Mouse (Mus musculus) gastrocnemius, adult 8-10 months (tissue): Measurements from ENCODE around the gene Gm17509. TPM values are rescaled to one million over a fixed set of nuclear protein-coding genes. Genes with fewer than 3 reads are reported as not detected.
A peak's percentile ranks its signal among the peaks of the same experiment; 100 is the strongest.
"Not testable (repeated sequence)": the region's sequence is repeated elsewhere in the genome, so short reads cannot be mapped to it uniquely, and the experiment has no call there.

Experiments
- DNase-seq, 2 experiments: peaks; one replicate each; pipeline ENCODE4 v3.0.0; 2022; ENCODE audit warnings: low spot score in 2 of 2
- total RNA-seq, 4 experiments: library from RNA; stranded (reverse); gene quantifications; 2 replicates each; pipeline ENCODE4 v1.2.4; 2022

Gene Gm17509
- total RNA-seq, 4 experiments from 2014 or later = not detected

DNA sequence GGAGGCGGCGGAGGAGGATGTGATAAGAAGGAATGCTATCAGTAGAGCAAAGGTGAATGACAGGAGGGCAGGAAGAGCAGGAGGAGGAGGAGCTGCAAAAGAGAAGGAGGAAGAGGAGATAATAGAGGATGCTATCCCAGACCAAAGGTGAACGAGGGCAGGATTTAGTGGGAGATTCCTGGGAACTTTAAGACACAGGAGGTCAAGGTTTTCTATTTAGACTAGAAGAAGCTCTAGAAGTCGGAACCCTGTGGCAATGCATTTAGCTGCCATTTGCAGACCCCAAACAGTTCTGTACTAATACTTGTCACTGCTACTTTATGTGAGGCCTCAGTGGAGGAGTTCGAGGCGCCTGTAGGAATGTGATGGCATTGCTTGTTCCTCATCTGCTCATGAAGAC is 12.6 kb downstream of the Gm17509 start, which contains the start of gene Emb:
TSS of gene Emb (plus strand) at position 301 of the 400 bp plus-strand sequence.
- DNase-seq = no peak

DNA sequence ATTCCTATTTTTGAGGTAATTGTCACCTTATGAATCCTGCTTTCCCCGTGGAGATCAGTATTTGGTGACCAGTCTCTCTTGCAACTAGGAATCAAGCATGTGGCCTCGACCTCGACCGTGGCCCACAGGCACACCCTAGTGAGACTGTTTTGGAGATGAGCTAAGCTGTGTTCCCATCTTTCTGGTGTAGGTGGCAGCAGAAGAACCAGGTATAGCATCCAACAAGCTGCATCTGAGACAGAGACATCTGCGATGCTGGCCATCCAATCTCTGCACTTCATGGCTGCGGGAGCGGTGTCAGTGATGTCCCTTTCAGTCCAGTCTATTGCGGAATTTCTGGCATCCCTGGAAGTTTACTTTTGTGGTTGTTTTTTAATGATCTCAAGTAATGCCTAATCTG is 14.8 kb downstream of the Gm17509 start:
- no peak for DNase-seq

DNA sequence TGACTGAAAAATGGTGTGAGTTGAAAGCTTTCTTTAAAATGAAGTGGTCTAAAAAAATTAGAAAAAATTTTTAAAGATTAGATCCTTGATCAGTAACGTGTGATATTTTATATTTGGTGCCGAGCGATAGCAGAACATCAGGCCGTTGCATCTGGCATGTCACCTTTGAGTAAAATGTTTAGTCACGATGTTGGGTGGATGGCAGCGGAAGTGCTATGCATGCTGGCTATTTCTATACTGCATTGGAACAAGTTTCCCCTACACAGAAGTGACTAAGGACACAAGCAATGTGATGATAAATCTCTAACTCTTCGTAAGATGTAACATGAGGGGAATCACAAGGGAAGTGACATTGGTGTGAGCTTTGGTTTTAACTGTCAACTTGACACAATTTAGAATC is 16.2 kb downstream of the Gm17509 start:
- no peak for DNase-seq

DNA sequence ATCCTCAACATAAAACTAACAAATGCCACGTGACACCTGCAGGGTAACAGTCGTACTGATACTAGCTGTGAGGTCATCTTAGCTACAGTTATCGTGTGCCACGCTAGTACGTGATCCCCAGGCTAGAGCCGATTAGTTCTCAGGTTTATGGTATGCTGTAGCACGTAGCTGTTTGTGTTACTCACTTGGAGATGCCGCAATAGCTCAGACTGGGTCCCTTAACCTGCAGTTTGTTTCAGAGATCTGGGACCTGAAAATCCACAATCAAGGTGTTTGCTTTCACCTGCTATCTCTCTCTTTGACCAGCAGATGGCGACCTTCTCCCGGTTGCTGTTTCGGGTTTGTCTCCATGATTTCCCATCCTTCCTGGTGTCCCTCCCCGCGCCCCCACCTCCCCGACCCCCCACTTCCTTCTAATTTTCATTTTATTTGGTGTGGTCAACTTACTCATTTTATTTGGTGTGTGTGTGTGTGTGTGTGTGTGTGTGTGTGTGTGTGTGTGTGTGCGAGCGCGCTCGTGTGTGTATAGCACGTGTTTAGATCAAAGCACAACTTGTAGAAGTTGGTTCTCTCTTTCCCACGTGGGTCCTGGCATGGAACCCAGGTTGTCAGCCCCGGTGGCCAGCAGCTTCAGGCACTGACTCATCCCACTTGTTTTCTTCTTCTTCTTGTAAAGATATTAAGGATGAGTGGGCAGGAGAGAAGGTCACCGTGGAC is 18.0 kb downstream of the Gm17509 start:
- DNase-seq = no peak

DNA sequence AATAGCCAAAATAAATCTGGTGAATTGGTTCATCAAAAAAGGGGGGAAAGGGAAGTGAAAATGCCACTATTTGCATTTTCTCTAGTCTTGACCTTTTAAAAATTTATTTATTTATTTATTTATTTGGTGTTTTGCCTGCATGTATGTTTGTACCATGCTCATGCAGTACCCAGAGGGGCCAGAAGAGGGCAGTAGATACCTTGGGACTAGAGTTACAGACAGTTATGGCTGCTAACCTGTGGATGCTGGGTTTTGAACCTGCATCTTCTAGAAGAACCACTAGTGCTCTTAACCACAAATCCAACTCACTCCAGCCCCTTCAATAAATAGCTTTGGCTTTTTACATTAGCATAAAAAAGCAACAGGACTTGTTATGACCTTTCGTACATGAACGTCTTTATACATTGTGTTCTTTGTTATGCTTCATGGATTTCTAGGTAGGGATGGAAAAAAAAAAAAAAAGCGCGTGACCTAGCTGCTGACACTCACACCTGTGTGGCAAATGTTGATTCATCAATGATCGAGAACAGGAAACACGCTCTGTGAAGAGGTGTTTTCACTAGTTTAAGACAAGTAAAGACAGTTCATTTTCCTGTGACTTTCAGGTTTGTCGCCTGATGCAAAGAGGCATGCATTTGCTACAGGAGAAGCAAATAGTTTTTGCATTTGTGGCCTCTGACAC is 22.3 kb downstream of the Gm17509 start:
- peak; percentile 57 to 62 for DNase-seq

DNA sequence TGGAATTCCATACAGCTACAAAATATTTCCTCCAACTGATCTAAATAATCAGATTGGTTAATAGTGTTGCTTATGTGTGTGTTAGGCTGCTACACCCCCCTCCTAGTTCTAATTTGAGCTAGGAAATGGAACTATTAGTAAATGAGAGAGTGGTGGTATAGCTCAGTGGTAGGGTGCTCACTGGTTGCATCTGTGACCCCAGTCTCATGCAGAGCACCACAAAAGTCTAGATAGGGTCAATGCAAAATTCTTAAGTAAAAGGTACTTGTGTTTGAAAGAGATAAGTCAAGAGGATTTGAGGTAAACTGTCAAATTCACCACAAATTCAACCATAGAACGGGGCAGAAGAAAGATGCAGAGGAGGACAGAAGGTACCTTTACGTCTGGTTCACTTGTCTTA is 23.2 kb downstream of the Gm17509 start:
- DNase-seq = no peak

DNA sequence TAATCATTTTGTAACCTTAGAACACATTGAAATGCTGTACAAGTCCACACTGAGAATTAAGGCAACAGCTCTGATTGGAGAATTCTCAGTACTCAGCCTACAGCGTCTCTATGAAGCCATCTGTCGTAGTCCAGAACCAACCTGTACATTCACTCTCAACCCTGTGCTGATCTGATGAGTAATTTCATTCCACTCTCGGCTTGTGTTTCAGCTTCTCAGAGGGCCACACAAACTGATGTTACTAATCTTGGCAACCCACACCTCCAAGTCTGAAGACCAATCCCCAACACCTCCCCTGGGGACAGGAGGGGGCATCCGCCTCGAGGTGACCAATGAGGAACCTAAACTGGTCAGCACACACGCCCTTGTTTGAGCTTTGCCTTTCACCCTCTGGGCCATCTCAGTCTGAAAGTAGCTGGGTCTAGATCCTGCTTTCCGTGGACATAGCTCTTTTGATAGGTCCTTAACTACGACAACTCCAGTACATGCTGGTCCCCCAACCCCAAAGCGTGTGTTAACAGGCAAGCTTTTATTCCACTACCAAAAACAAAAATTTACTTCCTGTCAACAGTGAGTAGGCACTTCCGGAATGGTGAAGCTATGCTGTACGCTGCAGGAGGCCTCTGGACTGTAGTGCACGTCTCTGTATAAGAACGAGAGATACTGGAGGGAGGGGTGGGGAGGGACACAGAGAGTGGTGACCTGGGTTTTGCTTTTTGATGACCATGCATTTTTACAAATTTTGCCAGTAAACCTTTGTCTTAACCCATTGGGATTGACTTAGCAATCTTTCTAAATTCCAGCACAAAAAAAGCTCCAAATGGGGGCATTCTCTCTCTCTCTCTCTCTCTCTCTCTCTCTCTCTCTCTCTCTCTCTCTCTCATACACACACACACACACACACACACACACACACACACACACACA is 25.0 kb downstream of the Gm17509 start:
- no peak for DNase-seq

DNA sequence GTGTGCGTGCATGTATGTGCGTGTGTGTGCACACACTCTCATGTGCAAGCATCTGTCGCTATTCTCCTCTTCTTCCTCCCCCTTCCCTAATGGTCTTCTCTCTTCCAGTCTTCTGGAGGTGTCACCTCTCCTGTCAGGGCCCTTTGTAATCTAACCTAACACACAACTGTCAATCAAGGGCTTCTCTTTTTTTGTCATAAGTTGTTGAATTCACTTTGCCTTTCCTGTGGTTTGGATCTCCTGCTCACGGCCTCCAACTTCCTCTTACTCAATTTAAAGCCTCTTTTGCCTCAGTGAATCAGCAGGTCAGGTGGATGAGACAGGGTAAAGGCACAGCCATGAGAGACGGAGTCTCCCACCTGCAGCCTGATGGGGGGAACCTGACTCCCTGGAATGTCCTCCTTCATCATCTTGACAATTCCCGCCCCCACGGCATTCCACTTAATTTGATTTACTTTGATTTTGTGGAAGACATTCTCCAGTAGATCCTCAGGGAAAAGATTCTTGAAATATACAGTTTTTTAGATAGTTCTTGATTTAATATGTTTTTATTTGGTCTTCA is 27.4 kb downstream of the Gm17509 start:
- DNase-seq = no peak

DNA sequence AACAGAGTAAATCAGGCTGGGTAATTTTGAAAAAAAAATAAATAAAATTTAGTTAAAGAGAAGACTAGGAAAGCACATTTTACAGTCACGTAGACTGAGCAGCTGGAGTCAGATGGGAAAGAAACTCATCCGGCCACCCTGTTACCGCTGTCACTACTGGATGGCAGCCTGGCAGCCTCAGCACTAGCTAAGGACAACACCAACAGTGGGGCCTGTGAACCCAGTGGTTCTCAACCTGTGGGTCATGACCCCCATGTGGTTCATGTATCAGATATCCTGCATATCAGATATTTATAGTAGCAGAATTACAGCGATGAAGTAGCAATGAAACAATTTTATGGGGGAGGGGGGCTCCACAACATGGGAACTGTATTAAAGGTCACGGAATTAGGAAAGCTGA is 28.7 kb downstream of the Gm17509 start:
- DNase-seq = peak in 1 of 2 experiments; percentile 10

DNA sequence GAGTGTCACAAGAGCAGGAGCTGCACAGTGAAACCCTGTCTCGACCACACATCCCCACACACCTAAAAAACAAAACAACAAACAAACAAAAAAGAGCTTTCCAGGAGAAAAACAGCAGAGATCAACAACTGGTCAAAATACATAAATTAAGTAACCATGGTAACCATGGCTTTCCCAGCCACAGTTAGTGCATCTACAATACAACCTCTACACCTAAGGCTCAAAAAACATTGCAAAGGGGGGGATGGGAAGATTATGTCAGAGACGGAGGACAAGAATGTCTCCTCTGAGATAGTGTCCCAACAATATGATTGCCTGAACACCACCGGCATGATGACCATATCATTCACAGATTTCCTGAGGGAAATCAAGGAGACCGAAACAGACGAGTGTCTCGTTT is 35.5 kb downstream of the Gm17509 start:
- no peak for DNase-seq

DNA sequence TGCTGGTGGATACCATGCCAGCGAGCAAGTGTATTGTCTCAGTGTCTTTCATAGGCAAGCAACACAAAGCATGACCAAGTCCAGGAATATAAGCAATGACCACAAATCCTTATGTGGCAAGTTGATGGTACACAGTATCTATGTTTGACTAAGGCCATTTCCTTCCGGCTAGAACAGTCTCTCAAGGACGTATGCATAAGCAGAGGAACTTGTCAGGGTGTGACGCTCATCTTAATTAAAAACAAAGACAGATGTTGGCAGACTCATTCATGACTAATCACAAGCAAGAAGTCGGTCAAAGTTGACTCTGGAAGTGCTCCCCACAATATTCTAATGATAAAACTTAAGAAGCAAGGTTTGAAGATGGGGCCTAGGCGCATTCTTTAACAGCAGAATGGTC is 37.6 kb downstream of the Gm17509 start:
- no peak for DNase-seq

DNA sequence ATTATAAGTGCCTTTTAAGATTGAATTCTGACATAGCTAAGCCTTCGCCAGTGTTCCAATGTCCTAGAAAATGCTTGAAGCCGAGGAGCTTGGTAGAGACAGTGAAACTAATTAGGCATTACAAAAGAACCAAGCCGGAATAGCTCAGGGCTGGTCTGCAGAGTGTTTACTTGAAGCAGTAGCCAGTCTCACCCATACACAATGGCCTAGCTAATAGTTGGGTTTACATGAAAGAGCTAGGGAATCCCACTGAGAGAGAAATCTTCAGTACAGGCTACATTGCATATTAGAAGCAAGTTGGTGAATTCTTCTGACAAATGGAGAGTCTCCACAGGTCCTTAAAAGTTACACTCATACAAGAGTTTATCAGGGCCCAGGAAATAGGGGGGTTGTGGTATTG is 40.0 kb downstream of the Gm17509 start:
- DNase-seq = not testable (repeated sequence)

Other genes starting within 250 kb of the Gm17509 start
- gene Parp8, start 195.5 kb downstream of the Gm17509 start, total RNA-seq = 10 to 100 TPM in 3 of 4 experiments, 1 to 10 TPM in 1; 9.7 to 12.1 (median 11.0) TPM
- 10 to 100 TPM; 10.2 to 13.8 (median 12.2) TPM for gene Emb, start 12.5 kb downstream of the Gm17509 start, total RNA-seq